Comparison of ENCODE assay signal across 8 mouse cellular contexts in the genomic region with DNA sequence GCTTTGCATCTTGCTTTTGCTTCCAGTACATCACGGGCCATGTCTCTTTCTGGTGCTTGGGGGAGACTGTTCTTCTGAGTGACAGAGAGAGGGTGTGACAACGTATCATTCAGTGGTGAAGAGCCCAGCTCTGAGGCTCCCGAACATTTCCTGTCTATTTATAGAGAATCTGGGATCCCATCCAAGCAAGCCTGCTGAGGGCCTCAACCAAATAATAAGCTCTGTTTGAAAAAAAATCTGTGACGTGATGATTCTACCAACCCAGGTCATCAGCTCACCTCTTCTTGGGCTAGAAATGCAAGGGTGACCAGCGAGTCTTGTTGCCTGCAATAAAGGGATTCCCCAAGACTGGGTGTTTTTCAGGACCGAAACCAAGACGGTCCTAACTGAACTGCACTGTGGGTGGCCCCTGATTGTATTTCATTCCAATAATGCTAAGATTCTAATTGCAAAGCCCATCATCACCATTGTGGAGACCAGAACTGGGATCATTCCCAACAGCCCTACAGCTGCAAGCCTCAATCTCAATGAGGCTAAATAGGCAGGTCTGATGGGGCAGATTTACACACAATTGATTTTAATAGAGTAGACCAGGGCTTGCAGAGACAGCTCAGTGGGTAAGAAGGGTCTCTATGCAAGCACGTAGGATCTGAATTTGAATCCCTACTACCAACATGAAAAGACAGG.
DNase-seq lines count a peak whose midpoint lies in the region; ATAC-seq and TF ChIP-seq lines count a peak whose summit lies in the region.
"Had no signal": no experiment of that assay in that cellular context is flagged by ENCODE, and none has a peak within 500 bp of the region (broad histone marks: within the 10 kb centered on the region; RNA-seq: fewer than 3 reads in every experiment).

No protein-coding gene starts in this region.

- H3K4me1 ChIP-seq in intestine, embryonic 14.5 days (replicated peaks; ENCODE audit: control insufficient read depth, insufficient read depth, low read length) = peaks cover 19% of the 10 kb centered on the region
- H3K4me1 ChIP-seq in intestine, postnatal 0 days (replicated peaks; ENCODE audit: control insufficient read depth, insufficient read depth, low read length) = no peaks in the 10 kb centered on the region

- WGBS in intestine, embryonic 14.5 days = 50% methylated on average over 8 of the region's 8 CpGs
- 55% methylated on average over 8 of the region's 8 CpGs for WGBS in intestine, postnatal 0 days

- H3K27ac ChIP-seq in intestine, embryonic 14.5 days (ENCODE audit: low read depth) = peak overlapping the region; percentile 12; the same call in 1 of the 2 replicates
- no peak overlapping the region for H3K27ac ChIP-seq in intestine, postnatal 0 days (ENCODE audit: low read depth, low read length)

- no peak for TF ChIP-seq CTCF in intestine, postnatal 0 days (IDR thresholded peaks at IDR 0.05; ENCODE audit: low read depth)

- no peak overlapping the region for H3K9ac ChIP-seq in intestine, embryonic 14.5 days (ENCODE audit: low read length)
- no peak overlapping the region for H3K9ac ChIP-seq in intestine, postnatal 0 days (ENCODE audit: low read depth, low read length)

- H3K36me3 ChIP-seq in intestine, embryonic 14.5 days (ENCODE audit: control insufficient read depth, insufficient read depth, low read length) = no peaks in the 10 kb centered on the region
- H3K36me3 ChIP-seq in intestine, postnatal 0 days (ENCODE audit: control insufficient read depth, insufficient read depth) = no peaks in the 10 kb centered on the region

- H3K9me3 ChIP-seq in intestine, embryonic 14.5 days (ENCODE audit: control insufficient read depth, low read length) = no peaks in the 10 kb centered on the region
- H3K9me3 ChIP-seq in intestine, postnatal 0 days (ENCODE audit: control insufficient read depth) = no peaks in the 10 kb centered on the region

- ATAC-seq in intestine, embryonic 14.5 days (replicated peaks; ENCODE audit: low FRiP score, low TSS enrichment, low read depth) = no peak
- ATAC-seq in intestine, postnatal 0 days = no peak

- H3K4me2 ChIP-seq in intestine, embryonic 14.5 days (ENCODE audit: low read length) = no peak overlapping the region
- no peak overlapping the region for H3K4me2 ChIP-seq in intestine, postnatal 0 days (replicated peaks; ENCODE audit: low read depth)

- H3K27me3 ChIP-seq in intestine, embryonic 14.5 days (replicated peaks; ENCODE audit: control insufficient read depth, insufficient read depth, low read length) = no peaks in the 10 kb centered on the region
- H3K27me3 ChIP-seq in intestine, postnatal 0 days (replicated peaks; ENCODE audit: control insufficient read depth, insufficient read depth, low read length) = no peaks in the 10 kb centered on the region

- no peak overlapping the region for H3K4me3 ChIP-seq in intestine, embryonic 14.5 days (ENCODE audit: low read depth, low read length)
- H3K4me3 ChIP-seq in intestine, postnatal 0 days (ENCODE audit: low read depth, low read length) = no peak overlapping the region
- H3K4me3 ChIP-seq: erythroblast, embryonic 14.5 days had no signal

- no peak for DNase-seq in intestine, embryonic 14.5 days (ENCODE audit: low spot score)
- DNase-seq in adipocyte (ENCODE audit: low spot score) = peak; percentile 47
- peak; percentile 54 to 74 for DNase-seq in cerebellum, postnatal 10 days
- peak; percentile 37 for DNase-seq in layer of hippocampus, adult 9-10 months (ENCODE audit: low spot score)
- DNase-seq in T-cell, adult 2 months (ENCODE audit: low spot score) = no peak
- no peak for DNase-seq in gastrocnemius, postnatal 25 days

Comparison
In these comparisons a context has a peak if more than half of its experiments do, and no peak if none do; other contexts are left out.
1. DNase-seq: peak in adipocyte (single experiment), cerebellum, postnatal 10 days (2 of 2) and layer of hippocampus, adult 9-10 months (single experiment); none in intestine, embryonic 14.5 days (single experiment), T-cell, adult 2 months (single experiment) and gastrocnemius, postnatal 25 days (single experiment).